Mouse (Mus musculus): ENCODE data around the gene Rai14.

- TF ChIP-seq CTCF (IDR thresholded peaks at IDR 0.05; ENCODE audit: insufficient read depth, low read depth, low read length) (no peak), POLR2A (IDR thresholded peaks at IDR 0.05; ENCODE audit: insufficient read depth, low read depth, low read length) (no peak)
Measured at GRCm38 (mm10) chr15:10759440-10759839, 45.0 kb upstream of the Rai14 start.

Measured in olfactory bulb, adult 2 months (tissue).